Mouse (Mus musculus) gonadal fat pad, adult 2 months (tissue): ENCODE data around the gene Ntn4. TPM values are rescaled to one million over a fixed set of nuclear protein-coding genes. Genes with fewer than 3 reads are reported as not detected.
"Not testable (repeated sequence)": the region's sequence is repeated elsewhere in the genome, so short reads cannot be mapped to it uniquely, and the experiment has no call there.

Experiments used
- DNase-seq: peaks from one replicate; pipeline ENCODE4 v3.0.0-alpha.2; 2012; ENCODE audit warnings: low read depth
- polyA plus RNA-seq: library from polyadenylated mRNA; depleted of rRNA; stranded (reverse); fragments of >200 nt; gene quantifications from 2 replicates; pipeline ENCODE4 v1.2.3, GENCODE M21; 2012

The Ntn4 gene
- polyA plus RNA-seq, 1 experiment: 6.7 TPM

DNA sequence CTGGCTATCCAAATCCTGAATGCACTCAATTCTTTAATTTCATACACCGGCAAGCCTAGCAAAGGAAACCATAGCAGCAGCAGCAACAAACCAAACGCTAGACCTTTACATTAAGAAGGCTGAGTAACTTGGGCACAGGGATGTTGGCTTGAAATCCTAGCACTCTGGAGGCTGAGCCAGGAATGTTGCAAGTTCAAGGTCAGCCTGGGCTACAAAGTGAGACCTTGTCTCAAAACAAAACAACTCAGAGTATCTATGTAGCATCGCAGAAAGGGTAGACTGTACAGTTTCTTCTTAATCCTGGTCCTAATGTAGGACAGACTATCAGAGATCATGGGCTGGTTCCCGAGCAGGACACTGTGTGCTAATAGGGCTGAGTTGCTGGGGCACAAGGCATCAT lies 43.4 kb downstream of the Ntn4 start:
- DNase-seq: no peak

DNA sequence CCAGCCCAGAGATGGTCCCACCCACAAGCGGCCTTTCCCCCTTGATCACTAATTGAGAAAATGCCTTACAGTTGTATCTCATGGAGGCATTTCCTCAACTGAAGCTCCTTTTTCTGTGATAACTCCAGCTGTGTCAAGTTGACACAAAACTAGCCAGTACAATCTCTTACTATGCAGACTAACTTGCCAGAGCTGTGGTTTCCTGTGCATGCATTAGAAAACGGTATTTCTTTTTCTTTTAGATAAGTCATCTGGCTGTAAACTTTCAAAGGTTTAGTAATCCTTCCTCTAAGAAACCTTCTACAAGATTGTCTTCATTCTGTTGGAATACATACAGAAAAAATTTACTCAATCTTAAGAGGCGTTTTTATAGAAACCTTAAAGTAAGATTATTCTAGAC lies 44.9 kb downstream of the Ntn4 start:
- not testable (repeated sequence) for DNase-seq

DNA sequence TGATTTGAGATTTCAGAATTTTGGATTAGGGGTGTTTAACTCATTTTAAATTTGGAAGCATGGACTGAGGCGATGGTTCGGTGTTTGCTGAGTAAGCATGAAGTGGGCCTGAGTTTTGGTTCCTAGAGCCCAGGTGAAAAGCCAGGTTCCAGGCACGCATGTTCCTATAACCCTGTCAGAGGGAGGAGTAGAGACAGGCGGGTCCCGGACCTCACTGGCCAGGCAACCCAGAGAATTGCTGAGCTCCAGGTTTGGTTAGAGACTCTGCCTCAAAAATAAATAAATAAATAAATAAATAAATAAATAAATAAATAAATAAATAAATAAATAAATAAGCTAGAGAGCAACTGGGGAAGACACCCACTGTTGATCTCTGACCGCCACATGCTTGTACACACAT lies 46.1 kb downstream of the Ntn4 start:
- DNase-seq: no peak

DNA sequence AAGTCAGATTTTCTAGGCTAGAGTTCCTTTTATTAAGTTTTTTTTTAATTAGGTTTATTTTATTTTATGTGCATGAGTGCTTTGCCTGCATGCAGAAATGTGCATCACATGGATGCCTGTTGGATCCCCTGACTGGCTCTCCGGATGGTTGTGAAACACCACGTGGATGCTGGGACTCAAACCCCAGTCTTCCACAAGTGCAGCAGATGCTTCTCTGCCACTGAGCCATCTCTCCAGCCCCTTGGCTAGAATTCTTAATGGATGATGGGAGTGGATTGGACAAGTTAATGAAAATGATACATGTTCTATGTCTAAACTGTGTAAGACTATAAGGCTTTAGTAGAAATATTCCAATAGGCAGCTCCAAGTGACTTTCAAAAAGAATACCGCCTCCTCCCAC lies 47.3 kb downstream of the Ntn4 start:
- no peak for DNase-seq

DNA sequence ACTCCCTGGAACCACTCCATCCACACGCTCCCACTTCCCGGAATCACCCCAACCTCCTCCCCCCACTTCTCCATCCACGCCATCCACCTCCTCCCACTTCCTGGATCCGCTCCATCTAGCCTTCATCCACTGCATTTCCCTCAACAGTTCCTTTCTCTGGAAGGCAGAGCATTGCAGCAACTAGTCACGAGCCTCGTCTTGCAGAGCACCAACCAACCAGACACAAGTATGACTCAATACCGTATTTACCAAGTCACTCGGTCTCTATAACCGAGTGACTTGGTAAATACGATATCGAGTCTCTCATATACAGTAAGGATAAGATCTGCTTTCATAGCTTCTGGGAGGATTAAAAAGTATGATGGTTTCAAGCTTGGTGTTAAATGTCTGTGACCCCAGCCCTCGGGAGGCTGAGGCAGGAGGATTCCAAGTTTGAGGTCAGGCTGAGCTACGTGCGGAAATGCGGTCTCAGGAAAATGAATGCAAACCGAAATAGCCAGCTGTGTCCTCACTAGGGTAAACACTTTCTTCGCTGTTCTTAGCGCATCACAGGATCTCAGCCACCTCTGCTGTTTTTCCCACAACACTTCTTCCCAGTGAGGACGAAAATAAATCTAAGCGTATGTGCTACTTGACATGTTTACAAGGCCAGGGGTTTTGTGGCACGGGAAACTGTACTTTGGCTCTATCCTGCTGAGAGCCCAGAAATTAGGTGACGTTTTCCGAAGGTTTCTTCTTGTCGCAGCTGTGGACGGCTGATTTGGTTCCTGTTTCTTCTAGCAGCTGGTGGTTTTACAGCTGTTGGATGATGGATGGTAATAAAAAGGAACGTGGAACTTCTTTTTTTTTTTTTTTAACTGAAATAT lies 48.1 kb downstream of the Ntn4 start:
- DNase-seq: no peak

DNA sequence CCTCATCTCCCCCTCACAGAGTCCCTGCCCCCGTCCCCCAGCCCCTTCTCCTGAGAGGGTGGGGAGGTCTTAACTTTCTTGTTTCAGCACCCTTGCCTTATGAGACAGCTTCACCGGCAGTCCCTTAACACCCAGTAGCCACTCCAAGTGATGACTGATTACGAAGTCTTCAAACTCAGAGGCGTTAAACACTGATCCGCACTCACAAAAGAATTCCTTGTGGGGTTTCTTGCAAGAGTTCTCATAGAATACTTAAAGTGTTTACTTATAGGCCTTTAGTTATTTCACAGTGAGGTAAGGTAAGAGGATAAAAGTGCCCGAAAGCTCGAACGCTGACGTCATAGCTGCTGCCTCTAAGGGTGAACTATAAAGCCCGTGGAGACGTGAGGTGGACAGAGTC lies 50.9 kb downstream of the Ntn4 start:
- DNase-seq: no peak

DNA sequence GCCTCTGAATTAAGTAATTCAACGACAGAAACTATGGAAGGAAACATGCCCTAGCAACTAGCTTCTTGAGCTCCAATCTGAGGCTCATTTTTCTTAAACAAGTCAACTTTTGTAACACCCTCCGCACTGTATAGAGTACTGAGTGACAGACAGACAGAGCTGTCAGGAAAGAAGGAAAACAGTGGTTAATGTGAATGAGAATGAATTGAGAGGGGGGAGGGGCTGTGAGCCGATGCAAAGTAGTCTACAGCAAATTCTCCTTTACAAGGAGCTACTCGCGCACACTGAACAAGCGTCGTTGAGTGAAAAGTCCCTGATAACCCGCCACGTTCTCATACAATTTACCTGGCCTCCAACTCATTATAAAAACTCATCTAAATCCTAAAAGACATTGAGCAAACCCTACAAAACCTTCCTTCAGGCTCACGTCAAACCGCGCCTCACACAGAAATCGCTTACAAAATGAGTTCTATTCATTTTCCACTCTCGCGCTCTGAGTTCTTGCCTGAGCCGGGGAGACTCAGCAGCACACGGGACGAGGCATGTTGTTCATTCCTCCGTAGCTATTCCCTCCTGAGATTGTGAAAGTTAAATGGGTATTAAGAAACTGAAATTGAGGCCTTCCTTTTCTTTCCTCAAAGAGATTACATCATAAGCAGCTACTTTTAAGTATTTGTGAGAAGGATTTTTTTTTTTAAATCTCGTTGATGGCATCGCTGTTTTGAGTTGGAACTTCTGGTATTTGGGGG lies 54.7 kb downstream of the Ntn4 start:
- DNase-seq: peak; percentile 6

DNA sequence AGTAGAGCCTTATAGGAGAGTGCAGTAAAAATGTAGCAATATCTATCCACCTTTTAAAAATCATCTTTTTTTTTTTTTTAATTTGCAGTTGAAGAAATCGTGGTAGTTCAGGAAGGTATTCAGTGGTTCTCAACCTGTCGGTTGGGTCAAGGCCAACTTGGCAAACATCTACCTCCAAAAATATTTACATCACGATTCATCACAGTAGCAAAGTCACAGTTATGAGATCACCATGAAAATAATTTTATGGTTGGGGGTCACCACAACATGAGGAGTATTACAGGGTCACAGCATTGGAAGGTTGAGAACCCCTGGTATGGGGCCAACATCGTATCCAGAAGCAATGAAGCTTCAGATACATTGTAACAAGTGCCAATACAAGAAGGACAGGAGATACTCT lies 55.5 kb downstream of the Ntn4 start:
- DNase-seq: no peak

DNA sequence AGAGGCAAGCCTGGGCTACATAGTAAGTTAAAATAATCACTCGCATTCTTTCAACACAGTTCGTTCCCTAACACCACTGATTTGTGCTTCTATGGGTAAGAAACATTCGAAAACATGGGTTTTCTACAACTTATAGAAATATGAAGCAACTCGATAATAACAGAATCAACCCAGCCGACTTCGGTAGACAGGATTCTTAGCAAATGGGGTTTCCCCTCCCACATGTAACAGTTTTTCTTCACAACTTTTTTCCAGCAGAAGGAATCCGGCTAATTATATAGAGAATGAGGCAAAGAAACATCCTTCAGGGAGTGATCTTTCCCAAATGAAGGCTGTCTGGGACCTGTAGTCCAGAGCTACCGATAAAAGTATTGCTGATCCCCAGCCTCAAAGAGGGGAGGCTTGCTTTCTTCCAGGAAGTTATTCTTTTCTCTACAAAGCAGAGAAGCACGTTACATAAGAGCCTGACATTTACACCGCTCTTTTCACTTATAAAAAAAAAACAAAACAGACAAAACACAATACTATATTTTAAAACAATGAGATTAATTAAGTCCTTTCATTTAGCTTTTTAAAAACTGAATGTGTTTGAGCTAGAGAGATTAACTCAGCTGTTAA lies 57.5 kb downstream of the Ntn4 start:
- no peak for DNase-seq

DNA sequence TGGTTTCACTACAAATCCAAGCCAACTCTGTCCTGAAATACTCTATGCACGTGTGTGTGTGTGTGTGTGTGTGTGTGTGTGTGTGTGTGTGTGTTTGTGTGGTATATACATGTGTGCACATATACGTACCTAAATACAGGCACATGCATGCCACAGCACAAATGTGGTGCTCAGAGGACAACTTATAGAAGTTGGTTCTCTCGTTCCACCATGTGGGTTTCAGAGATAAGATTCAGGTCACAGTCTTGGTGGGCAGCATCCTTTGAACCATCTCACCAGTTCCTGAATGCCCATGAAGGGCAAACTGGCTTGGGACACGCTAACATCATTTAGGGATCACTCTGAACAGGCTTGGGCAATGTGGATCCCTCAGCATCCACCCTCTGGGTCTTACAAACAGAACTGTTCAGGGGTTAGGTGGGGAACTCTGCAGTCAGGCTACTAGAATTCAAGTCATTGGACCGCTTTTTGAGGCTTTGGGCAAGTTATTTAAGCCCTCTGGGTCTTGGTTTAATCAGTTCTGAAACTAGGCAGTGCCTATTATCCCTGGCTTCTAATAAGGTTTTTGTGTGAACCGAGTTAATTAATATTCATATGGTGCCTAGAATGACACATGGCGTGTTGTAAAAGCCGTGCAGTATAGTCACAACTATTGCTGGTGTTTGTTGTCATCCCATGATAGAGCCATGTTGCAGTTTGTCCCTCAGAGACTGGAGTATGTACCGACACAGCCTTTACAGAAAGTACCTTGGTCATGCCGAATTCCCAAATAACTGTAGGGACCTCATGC lies 59.4 kb downstream of the Ntn4 start:
- DNase-seq: no peak

DNA sequence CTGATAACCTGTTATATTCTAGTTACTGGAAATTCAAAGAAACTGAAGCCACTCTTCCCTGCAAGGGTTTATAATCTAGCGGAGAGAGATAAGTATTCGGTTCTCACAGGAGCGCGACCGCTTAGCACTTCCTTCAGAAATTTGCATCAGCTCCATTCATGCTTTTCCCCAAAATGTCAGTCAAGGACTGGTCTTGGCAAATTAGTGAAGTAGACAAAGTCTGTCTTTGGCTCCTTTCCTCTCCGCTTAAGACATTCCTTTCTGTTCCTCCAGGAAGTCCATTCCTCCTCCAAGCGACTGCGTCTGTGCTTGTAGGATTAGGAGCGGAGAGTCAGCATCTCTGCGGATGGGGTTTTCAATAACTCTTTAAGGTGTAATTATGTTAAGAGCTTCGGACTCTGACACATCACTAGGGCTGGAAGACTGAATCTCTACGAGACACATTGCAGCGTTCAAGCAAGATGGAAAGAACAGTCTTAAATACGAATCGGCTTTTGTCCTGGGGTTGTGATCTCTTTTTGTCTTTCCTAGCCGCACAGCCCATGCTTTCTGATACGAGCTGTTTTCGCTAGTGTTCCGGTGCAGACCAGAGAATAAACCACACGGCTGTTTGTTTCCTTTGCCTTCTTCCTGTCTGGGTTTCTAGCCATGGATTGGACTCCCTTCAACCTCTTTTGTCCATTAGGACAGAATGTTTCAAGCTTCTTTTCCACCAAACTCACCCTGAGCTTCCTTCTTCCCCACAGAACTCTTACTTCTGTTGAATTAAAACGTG lies 60.3 kb downstream of the Ntn4 start:
- DNase-seq: no peak

DNA sequence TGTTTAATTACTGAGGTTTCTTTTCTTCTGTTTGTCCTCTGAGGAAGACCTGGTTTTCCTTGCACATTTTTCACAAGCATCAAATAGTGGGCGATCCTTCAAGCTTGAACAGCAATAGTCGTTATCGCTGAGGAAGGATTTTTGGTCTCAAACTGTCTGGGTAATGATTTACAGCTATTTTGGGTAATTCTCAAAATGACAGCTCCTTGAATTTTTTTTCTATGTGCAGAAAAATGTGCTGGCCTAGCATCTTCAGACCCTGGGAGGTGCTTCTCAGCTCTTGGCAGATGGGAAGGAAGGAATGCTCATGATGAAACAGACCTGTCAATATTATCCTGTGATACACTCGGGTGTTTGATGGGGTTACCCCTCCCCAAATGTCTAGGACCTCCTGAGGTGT lies 63.5 kb downstream of the Ntn4 start:
- no peak for DNase-seq

DNA sequence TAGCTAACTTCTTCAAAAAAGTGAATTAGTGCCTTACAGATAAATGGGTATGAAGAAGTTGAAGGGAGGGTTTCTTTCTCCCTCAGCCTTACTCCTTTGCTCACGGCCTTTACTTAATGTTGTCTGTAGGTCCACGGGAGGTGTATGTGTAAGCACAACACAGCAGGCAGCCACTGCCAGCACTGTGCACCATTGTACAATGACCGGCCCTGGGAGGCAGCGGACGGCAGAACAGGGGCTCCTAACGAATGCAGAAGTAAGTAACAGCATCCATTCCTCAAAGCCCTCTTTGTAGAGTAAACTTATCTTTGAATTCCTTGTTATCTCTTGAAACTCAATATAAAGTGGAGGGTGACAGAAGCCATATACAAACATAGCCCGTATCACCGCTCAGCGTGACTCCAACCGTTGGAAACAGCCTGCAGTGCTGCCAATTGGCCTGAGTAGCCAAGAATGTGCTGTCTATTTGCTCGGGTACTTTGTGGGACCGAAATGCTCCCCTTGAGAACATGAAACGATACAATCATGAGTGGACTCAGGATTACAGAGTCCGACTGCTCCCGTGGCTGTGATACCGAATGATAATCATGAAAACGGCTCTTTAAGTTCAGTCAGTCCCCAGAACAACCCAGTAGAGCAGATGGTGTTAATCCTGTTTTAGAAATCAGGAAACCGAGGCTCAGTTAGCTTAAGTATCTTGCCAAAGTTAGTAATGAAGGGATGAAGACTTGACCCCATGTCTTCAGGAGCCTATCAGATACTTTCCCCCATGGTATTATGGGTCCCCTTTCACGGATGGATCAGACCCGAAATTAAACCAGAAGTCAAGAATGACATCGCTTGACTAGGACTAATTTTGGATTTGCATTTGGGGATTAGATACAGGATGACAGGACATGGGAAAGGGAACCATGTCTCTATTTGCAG lies 66.9 kb downstream of the Ntn4 start:
- DNase-seq: no peak

DNA sequence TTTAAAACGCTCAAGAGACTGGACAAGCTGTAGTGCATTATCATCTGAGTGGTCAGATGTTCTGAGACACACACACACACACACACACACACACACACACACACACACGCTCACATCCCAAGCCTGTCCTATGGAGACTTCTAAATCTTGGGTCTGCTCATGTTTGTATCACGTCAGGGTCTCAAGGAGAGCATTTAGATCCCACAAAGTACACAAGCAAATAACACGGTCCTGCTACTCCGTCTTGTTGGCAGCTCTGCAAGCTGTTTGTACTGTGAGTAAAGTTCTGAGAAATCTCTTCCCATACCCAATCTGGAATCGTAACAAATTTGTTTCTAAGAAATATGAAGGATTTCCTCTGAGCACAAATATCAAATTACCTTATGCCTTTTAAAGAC lies 67.6 kb downstream of the Ntn4 start:
- DNase-seq: no peak

DNA sequence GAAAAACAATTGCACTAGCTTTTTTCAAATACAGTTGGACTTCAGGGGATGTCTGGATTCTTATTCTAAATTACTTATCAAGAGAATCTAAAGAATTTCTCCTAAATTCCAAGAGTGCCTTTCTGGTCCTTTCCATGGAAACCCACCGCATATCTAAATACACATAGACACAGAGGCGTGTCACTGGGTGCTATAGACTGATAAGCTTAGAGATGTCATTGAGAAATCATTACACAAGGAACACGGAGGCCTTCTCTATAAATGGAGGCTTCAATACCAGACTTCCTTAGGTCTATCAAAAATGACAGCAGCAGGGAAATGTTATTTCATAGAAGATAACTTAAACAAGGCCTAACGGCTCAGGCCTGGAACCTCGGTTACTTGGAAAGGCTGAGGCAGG lies 68.0 kb downstream of the Ntn4 start:
- no peak for DNase-seq

DNA sequence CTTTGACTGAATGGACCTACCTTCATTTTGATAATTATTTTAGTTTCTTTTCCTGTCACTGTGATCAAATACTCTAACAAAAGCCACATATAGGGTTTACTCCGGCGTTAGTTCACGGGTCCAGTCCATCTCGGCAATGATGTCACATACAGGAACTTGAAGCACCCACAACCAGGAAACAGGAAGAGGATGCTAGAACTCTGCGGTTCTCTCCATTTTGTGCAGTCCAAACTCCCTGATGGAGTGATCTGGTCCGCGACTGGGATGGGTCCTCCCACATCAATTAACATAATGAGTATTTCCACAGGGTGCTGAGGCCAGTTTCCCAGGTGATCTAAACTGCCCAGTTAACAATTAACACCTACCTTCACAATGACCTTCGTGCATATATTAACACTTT lies 69.1 kb downstream of the Ntn4 start:
- DNase-seq: no peak

DNA sequence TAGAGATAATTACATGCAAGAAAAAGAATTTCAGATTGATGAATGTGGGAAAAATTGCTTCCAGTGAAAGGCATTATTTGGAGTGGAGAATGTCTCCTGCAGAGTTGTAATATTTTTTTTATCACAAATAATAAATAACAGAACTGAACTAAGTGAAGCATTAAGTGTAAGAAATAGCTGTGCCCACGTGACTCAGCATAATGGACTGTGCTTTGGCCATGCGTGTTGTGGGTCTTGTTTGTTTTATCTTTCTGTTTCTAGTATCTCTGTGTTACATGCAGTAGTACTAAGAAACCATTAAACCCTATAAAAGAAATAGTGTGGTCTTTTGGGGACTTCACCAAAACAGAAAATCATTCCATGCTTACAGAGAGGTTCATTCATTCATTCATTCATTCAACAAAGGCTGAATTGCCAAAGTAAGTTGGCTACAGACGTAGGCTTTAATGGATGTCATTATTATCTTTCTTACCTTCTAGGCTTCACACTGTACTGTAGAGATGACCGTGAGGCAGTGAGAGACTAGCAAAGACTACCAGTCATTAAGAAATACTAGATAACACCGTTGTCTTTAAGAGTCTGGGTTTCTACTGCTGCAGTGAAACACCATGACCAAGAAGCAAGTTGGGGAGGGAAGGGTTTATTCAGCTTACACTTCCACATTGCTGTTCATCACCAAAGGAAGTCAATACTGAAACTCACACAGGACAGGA lies 81.3 kb downstream of the Ntn4 start:
- DNase-seq: no peak

DNA sequence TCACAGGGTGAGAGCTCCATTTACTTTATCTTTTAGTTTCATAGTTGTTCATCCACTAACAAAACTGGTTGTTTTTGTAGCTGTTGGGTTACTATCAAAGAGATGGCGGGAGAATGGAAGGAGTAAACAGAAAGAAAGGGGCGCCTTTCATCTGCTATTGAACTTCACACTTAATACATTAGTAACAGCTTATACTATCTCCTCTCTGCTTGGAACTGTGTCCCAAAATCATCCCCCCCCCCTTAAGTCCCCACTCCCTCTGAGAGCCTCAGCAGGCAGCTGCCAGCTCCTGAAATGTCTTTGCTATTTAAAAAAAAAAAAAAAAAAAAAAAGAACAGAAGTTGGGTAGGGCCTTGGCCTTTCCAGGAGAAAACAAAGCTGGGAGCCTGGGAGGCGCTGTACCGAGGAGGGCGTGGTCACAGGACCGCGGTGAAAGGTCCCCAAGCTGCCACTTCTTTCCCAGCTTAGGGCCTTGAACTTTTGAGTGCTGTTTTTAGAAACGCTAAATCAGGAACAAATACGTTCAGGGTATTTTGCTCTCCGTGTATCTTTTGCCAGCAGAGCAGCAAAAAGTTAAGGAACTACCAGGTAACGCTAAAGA lies 83.6 kb downstream of the Ntn4 start:
- no peak for DNase-seq

DNA sequence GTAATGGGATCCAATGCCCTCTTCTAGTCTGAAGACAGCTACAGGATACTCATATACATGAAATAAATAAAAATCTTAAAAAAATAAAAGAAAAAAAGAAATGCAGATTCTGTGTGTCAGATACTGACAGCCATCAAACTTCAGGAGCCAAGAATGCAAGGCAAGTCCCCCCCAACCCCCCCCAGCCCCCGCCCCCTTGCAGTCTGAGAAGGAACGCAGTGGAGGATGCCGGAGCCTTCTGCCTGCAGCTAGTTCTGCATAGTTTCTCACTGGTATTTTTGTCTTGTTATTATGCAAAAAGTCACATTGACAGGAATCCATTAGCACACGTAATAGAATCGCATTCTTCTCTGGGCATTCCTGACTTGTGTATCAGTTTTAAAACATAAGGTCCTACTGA lies 87.7 kb downstream of the Ntn4 start:
- DNase-seq: no peak
